Mouse (Mus musculus) brain, embryonic 14.5 days (tissue): Measurements from ENCODE around the gene Nkap.

Source experiments
- CTCF ChIP-seq: fragments of 200-500 bp; IDR thresholded peaks from 2 replicates; pipeline ENCODE4 v1.5.1; 2012; ENCODE audit warnings: inconsistent platforms, mild to moderate bottlenecking, moderate library complexity, borderline replicate concordance; ENCODE audit not compliant: insufficient read depth, insufficient read length; ENCODE audit errors: extremely low read depth
- POLR2A ChIP-seq: fragments of 200-500 bp; IDR thresholded peaks from 2 replicates; pipeline ENCODE4 v1.6.1; 2012; ENCODE audit warnings: mild to moderate bottlenecking, inconsistent platforms, borderline replicate concordance; ENCODE audit not compliant: poor library complexity, insufficient read depth, insufficient read length, severe bottlenecking; ENCODE audit errors: extremely low read depth

GRCm38 (mm10) chrX:37084927-37085660 is 41.5 kb upstream of the Nkap start, which contains the start of gene Rpl39:
- TF ChIP-seq CTCF = no peak
- peak; percentile 30; the same call in 1 of the 2 replicates for TF ChIP-seq POLR2A
